Mouse (Mus musculus): ENCODE data around the gene Grwd1.
A peak's percentile ranks its signal among the peaks of the same experiment; 100 is the strongest.

Grwd1 gene

GRCm38 (mm10) chr7:45833924-45834323 is 3.2 kb upstream of the Grwd1 start:
- DNase-seq = no peak

- DNase-seq = no peak
These were observed 2.5 kb upstream of the Grwd1 start for GRCm38 (mm10) chr7:45833148-45833790.

GRCm38 (mm10) chr7:45832428-45832827 is 1.7 kb upstream of the Grwd1 start:
- DNase-seq = no peak

- DNase-seq = no peak
These were observed 383 bp upstream of the Grwd1 start for GRCm38 (mm10) chr7:45831128-45831525.

- DNase-seq = no peak
These were observed 4.1 kb downstream of the Grwd1 start for GRCm38 (mm10) chr7:45826631-45827030.

DNA sequence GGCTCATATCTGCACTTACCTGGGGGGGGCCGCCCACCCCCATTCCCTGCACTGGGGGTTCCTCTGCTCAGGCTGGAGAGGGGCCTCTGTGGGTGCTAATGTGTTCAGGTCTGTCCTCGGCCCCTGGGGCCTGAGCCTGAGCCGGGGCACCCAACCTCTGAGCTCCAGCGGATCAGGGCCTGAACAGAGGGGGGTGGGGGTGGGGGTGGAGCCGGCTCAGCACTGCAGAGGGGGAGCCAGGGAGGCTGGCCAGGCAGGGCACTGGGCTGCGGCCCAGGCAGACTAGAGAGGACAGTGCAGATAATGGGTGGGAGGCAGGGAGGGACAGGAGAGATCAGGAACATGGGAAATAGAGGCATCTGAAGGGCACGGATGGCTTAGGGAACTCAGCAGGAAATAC is 6.1 kb downstream of the Grwd1 start, which contains the start of gene Kcnj14:
Kcnj14 (minus strand) TSS at position 185 of the 400 bp plus-strand sequence.
- DNase-seq = no peak

DNA sequence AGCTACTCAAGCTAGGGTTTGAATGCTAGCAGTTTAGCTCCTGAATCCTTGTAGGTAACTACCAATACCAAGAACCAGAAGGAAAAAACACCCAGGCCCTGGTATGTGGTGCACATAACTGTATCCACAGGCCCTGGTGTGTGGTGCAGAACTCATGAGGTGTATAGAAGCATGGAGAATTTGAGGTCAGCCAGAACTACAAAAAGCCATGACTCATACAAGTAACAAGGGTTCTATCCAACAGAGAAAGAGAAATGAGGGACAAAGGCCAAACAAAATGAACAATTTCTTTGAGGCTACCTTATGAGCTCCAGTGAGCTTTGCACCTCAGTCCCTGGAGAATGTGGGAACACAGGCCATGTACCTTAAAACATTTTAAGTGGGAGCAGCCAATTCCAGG is 9.8 kb downstream of the Grwd1 start:
- DNase-seq = no peak

GRCm38 (mm10) chr7:45819843-45820242 is 10.9 kb downstream of the Grwd1 start:
- DNase-seq = no peak

- no peak for DNase-seq
These were observed 14.8 kb downstream of the Grwd1 start for GRCm38 (mm10) chr7:45815984-45816351.

- no peak for DNase-seq
These were observed 15.3 kb downstream of the Grwd1 start for GRCm38 (mm10) chr7:45815323-45815983.

GRCm38 (mm10) chr7:45814841-45815240 is 15.9 kb downstream of the Grwd1 start:
- DNase-seq = no peak

GRCm38 (mm10) chr7:45813787-45814779 is 16.7 kb downstream of the Grwd1 start, which contains the start of gene Cyth2:
Gene Cyth2, minus strand, starts transcription at chr7:45814581.
- DNase-seq = peak; percentile 100

DNA sequence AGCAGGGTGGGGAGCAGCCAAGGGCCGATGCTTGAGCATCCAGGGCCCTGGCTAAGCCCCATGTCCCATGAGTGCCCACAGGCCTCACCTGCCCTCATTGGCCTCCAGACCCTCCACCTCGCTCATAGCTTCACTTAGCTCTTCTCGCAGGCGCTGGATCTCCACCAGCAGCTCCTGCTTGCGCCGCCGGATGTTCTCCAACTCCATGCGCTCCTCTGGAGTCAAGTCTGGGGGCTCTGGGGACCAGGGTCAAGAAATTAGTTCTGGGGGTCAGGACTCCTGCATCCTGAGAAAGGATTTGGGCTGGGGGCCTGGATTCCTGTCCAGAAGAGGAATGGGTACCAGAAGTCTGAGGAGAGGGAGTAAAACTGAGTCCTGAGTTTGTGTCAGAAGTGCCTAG is 17.8 kb downstream of the Grwd1 start:
- DNase-seq = no peak

DNA sequence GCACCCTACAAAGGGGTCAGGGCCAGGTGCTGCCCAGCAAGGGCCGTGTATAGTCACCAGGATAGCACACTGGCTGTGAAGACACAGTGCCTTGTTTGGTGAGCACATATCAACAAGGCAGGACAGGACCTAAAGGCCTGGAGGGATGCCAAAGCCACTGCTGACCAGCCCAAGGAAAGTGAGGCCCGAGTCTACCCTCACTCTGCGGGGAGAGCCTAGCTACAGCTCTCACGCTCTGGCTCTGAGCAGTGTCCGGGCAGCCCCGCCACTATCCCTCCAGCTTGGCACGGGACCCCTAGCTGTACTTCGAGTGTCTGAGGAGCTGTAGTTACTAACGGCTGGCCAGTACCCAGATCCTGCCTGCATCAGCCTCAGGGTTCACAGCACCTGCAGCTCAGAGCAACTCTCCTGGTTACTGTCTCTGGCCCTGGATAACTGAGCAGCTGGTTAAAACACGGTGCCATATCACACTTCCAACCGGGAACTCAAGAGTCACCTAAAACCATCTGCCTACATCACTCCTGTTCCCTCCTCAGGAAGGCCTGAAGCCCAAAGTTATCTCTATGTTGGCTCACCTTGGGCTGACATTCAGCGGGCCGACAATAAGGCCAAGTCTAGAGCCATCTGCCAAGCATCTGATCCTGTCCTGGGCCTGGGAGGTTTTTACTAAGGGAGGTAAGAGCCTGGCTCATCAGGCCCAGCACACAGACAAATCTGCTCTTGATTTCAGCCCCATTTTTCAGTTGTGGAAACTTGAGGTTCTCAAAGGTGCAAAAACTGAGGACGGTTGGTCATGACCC is 21.3 kb downstream of the Grwd1 start:
- no peak for DNase-seq

DNA sequence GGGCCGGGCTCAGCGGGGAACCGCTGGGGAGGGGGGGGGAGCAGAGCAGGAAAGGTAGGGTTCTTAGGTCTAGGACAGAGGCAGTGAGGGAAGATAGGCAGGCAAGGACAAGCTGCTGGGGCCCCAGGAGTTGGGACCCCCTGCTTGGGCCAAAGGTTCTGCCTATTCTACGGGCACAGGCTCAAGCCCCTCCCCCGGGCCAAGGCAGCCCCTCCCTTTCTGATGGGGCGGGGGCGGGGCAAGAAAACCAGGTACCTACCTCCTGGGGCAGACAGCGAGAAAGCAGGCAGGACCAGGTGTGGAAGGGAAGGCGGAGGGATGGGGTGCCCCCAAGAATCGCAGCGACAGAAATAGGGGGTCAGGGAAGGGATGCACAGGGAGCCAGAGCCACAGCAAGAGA is 22.3 kb downstream of the Grwd1 start:
- no peak for DNase-seq

GRCm38 (mm10) chr7:45805941-45806340 is 24.8 kb downstream of the Grwd1 start:
- DNase-seq = no peak

DNA sequence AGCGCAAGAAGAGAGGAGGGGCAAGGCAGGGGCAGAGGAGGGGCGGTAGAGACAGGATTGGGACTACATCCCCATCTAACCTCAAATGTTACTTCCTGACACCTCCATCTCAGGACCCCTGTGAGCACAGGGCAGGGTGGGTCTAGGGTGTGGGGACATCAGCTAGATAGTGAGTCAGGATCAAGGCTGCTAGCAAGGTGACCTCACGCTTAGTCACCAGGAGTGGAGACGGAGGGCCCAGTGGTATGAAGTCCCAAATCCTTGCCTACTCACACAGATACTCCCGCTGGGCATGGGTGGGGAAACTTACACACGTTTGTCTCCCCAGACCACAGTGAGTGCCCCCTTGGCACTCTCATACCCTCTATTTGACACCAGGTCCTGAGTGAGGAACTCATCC is 28.2 kb downstream of the Grwd1 start:
- DNase-seq = no peak

- peak; percentile 92 for DNase-seq
These were observed 29.4 kb downstream of the Grwd1 start for GRCm38 (mm10) chr7:45801348-45801747.

- DNase-seq = no peak
These were observed 30.1 kb downstream of the Grwd1 start for GRCm38 (mm10) chr7:45800546-45801204.

GRCm38 (mm10) chr7:45800001-45800400 is 30.7 kb downstream of the Grwd1 start:
- no peak for DNase-seq

DNA sequence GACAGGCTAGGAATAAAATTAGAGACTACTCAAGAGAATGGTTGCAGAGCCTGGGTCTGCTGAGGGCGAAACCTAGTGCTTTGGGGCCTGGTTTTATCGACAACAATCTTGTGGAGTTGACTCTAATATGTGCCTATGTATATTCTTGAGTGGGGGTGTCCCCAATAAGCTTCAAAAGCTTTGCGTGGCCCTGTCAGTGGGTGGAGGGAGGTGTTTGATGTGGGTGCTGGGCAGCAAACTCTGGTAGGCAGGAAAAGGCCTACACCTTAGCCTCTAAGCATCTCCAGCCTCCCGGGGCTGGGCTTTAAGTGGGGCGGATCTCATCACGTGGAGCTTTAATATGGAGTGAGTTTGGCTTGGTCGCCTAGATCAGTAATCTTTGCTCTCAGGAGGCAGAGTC is 31.8 kb downstream of the Grwd1 start:
- no peak for DNase-seq

DNA sequence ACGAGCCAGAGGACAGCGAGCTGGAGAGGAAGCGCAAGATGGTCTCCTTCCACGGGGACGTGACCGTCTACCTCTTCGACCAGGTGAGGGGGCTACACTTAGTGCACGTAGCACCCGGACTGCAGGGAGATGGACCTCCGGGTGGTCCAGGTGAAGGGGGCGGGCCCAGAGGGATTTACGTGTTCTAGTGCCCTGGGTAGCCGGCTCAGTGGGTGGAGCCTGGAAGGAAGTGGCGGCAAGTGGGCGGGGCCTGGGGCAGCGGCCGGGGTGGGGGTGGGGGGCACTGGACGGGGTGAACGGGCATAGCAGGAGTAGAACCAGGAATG is 32.3 kb downstream of the Grwd1 start:
- peak; percentile 47 for DNase-seq
